In genomic region chrX:166565983-166566382, GRCm38 (mm10) we compare ENCODE assay signal across 24 mouse cellular contexts. TPM values are rescaled to one million over a fixed set of nuclear protein-coding genes. Genes with fewer than 3 reads are reported as not detected.
A peak's percentile ranks its signal among the peaks of the same experiment; 100 is the strongest.
DNase-seq lines count a peak whose midpoint lies in the region; ATAC-seq and TF ChIP-seq lines count a peak whose summit lies in the region.
"Had no signal": no experiment of that assay in that cellular context is flagged by ENCODE, and none has a peak within 500 bp of the region (broad histone marks: within the 10 kb centered on the region; RNA-seq: fewer than 3 reads in every experiment).

No protein-coding gene starts in this region.

- H3K27me3 ChIP-seq in kidney, embryonic 15.5 days, result peaks cover 15% of the 10 kb centered on the region
- no peaks in the 10 kb centered on the region for H3K27me3 ChIP-seq in stomach, postnatal 0 days (ENCODE audit: control insufficient read depth, insufficient read depth, low read length)
- H3K27me3 ChIP-seq: CH12.LX; forebrain, embryonic 13.5 days; hindbrain, embryonic 13.5 days had no signal

- DNase-seq in kidney, adult 11 months, result peak; percentile 26
- no peak for DNase-seq in kidney, postnatal 36 days
- peak; percentile 7 for DNase-seq in kidney, postnatal 14 days
- DNase-seq in stomach, postnatal 0 days (ENCODE audit: low spot score), result no peak
- DNase-seq in embryo, embryonic 9.5 days (ENCODE audit: extremely low spot score), result no peak
- DNase-seq: adrenal gland, postnatal 10 days; adrenal gland, postnatal 36 days; B cell, adult 2 months; cerebellum, adult 18-20 months; cerebellum, adult 9-10 months; cerebellum, postnatal 14 days; gastrocnemius, adult 2 months; gastrocnemius, postnatal 14 days; heart, adult 11 months had no signal

- no peak overlapping the region for H3K4me3 ChIP-seq in kidney, embryonic 15.5 days (replicated peaks)
- H3K4me3 ChIP-seq in stomach, postnatal 0 days (ENCODE audit: low read depth, low read length), result no peak overlapping the region
- H3K4me3 ChIP-seq: forebrain, embryonic 10.5 days; forebrain, embryonic 13.5 days; gastrocnemius, adult 2 months; hindbrain, embryonic 13.5 days had no signal

- H3K9ac ChIP-seq in kidney, embryonic 15.5 days, result no peak overlapping the region
- H3K9ac ChIP-seq in stomach, postnatal 0 days (ENCODE audit: low read length), result no peak overlapping the region
- H3K9ac ChIP-seq: forebrain, embryonic 13.5 days; hindbrain, embryonic 13.5 days had no signal

- no peaks in the 10 kb centered on the region for H3K9me3 ChIP-seq in kidney, embryonic 15.5 days (replicated peaks)
- no peaks in the 10 kb centered on the region for H3K9me3 ChIP-seq in stomach, postnatal 0 days (ENCODE audit: control insufficient read depth, low read length)
- H3K9me3 ChIP-seq: forebrain, embryonic 10.5 days; forebrain, embryonic 13.5 days; G1E; hindbrain, embryonic 13.5 days had no signal

- no peak overlapping the region for H3K27ac ChIP-seq in kidney, embryonic 15.5 days
- H3K27ac ChIP-seq in stomach, postnatal 0 days (replicated peaks), result peak overlapping the region; percentile 40; the same call in 1 of the 2 replicates
- H3K27ac ChIP-seq: forebrain, embryonic 10.5 days; forebrain, embryonic 13.5 days; gastrocnemius, adult 2 months; hindbrain, embryonic 13.5 days had no signal

- WGBS in kidney, embryonic 15.5 days, result 78% methylated on average over 6 of the region's 6 CpGs
- 76% methylated on average over 6 of the region's 6 CpGs for WGBS in stomach, postnatal 0 days

- no peaks in the 10 kb centered on the region for H3K4me1 ChIP-seq in kidney, embryonic 15.5 days
- H3K4me1 ChIP-seq in stomach, postnatal 0 days (replicated peaks; ENCODE audit: control insufficient read depth, insufficient read depth), result no peaks in the 10 kb centered on the region
- H3K4me1 ChIP-seq: forebrain, embryonic 10.5 days; forebrain, embryonic 13.5 days; hindbrain, embryonic 13.5 days had no signal

- no peaks in the 10 kb centered on the region for H3K36me3 ChIP-seq in kidney, embryonic 15.5 days
- no peaks in the 10 kb centered on the region for H3K36me3 ChIP-seq in stomach, postnatal 0 days (ENCODE audit: control insufficient read depth, insufficient read depth, low read length)
- H3K36me3 ChIP-seq: forebrain, embryonic 10.5 days; G1E; hindbrain, embryonic 13.5 days had no signal

- ATAC-seq in kidney, embryonic 15.5 days (replicated peaks; ENCODE audit: low FRiP score), result no peak
- no peak for ATAC-seq in stomach, postnatal 0 days (ENCODE audit: low FRiP score, low TSS enrichment)
- ATAC-seq: forebrain, embryonic 13.5 days; forebrain, embryonic 16.5 days; hindbrain, embryonic 16.5 days; Patski had no signal

- H3K4me2 ChIP-seq in kidney, embryonic 15.5 days, result no peak overlapping the region
- H3K4me2 ChIP-seq in stomach, postnatal 0 days (replicated peaks; ENCODE audit: low read depth), result no peak overlapping the region
- H3K4me2 ChIP-seq: forebrain, embryonic 13.5 days; heart, embryonic 11.5 days; hindbrain, embryonic 13.5 days had no signal

- TF ChIP-seq CTCF in stomach, postnatal 0 days (IDR thresholded peaks at IDR 0.05; ENCODE audit: low read depth), result no peak

- no peak for TF ChIP-seq EP300 in stomach, postnatal 0 days (optimal IDR thresholded peaks at IDR 0.05)

RNA-seq across cellular contexts. Expression of gene Egfl6, which starts 19.5 kb away (rescaled TPM):
- 12.1 and 13.3 TPM in 2 replicates for polyA plus RNA-seq in kidney, embryonic 15.5 days (2015; fragmentation: Nextera tagmentation; extraction: Ambion mirVana)
- 21.2 and 25.4 TPM in 2 replicates for polyA plus RNA-seq in stomach, postnatal 0 days (2015; fragmentation: Nextera tagmentation; extraction: Ambion mirVana)
- polyA plus RNA-seq: G1E, Patski had no signal

RNA-seq across cellular contexts. Expression of gene Tceanc, which starts 47.6 kb away (rescaled TPM):
- 8.7 and 8.8 TPM in 2 replicates for polyA plus RNA-seq in kidney, embryonic 15.5 days (2015; fragmentation: Nextera tagmentation; extraction: Ambion mirVana)
- 4.1 and 4.2 TPM in 2 replicates for polyA plus RNA-seq in stomach, postnatal 0 days (2015; fragmentation: Nextera tagmentation; extraction: Ambion mirVana)

Comparison
In these comparisons a context has a peak if more than half of its experiments do, and no peak if none do; other contexts are left out.
1. DNase-seq: peak in kidney, adult 11 months (single experiment) and kidney, postnatal 14 days (single experiment); none in kidney, postnatal 36 days (0 of 2), stomach, postnatal 0 days (single experiment) and embryo, embryonic 9.5 days (single experiment).